19 mouse cellular contexts compared by ENCODE assay signal in the genomic region with DNA sequence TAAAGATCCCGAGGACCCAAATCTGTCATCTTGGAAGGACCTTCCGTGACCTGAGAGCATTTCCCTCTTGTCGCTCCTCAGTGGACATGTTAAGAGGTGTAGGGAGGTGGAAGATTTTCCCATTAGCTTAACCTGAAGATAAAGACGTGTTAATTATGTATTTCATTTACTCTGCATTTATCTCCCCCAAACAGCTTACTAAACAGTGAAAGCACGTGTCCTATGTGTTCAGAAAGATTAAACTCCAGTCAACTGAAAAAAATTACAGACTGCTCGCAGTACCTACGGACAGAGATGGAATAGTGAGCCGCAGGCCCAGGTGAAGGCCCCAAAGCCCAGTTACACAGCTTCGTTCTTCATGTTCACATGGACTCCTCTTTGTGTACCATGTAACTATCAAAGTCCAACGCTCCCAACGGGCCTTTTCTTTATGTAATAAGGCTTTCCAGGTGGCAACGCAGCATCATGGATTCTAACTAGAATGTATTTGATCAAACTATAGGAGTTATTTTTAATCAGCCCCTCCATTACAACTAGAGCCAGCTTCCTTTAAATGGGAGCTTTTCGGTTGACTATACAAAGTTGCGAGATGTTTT. TPM values are rescaled to one million over a fixed set of nuclear protein-coding genes. Genes with fewer than 3 reads are reported as not detected.
DNase-seq lines count a peak whose midpoint lies in the region; ATAC-seq and TF ChIP-seq lines count a peak whose summit lies in the region.
"Had no signal": no experiment of that assay in that cellular context is flagged by ENCODE, and none has a peak within 500 bp of the region (broad histone marks: within the 10 kb centered on the region; RNA-seq: fewer than 3 reads in every experiment).

No protein-coding gene starts in this region.

- no peak overlapping the region for H3K27ac ChIP-seq in heart, embryonic 11.5 days (ENCODE audit: low read depth, low read length)
- H3K27ac ChIP-seq in liver, embryonic 16.5 days (ENCODE audit: low read length), result no peak overlapping the region
- no peak overlapping the region for H3K27ac ChIP-seq in lung, postnatal 0 days (ENCODE audit: low read length)
- H3K27ac ChIP-seq: embryonic facial prominence, embryonic 10.5 days; forebrain, embryonic 13.5 days; heart, embryonic 13.5 days had no signal

- no peak for TF ChIP-seq CTCF in lung, postnatal 0 days (IDR thresholded peaks at IDR 0.05)

- H3K9me3 ChIP-seq in heart, embryonic 11.5 days (replicated peaks; ENCODE audit: control insufficient read depth, low read length), result no peaks in the 10 kb centered on the region
- H3K9me3 ChIP-seq in liver, embryonic 16.5 days (replicated peaks; ENCODE audit: control insufficient read depth, low read length), result no peaks in the 10 kb centered on the region
- H3K9me3 ChIP-seq in lung, postnatal 0 days (ENCODE audit: low read length), result no peaks in the 10 kb centered on the region
- H3K9me3 ChIP-seq: embryonic facial prominence, embryonic 10.5 days; forebrain, embryonic 13.5 days; heart, embryonic 13.5 days had no signal

- H3K4me2 ChIP-seq in heart, embryonic 11.5 days, result no peak overlapping the region
- no peak overlapping the region for H3K4me2 ChIP-seq in liver, embryonic 16.5 days (ENCODE audit: low read depth, low read length)
- H3K4me2 ChIP-seq in lung, postnatal 0 days (replicated peaks; ENCODE audit: low read depth, low read length), result no peak overlapping the region
- H3K4me2 ChIP-seq: forebrain, embryonic 13.5 days; heart, embryonic 13.5 days had no signal

- 88% methylated on average over 14 of the region's 14 CpGs for WGBS in heart, embryonic 11.5 days (ENCODE audit: insufficient replicate concordance)
- 63% methylated on average over 14 of the region's 14 CpGs for WGBS in liver, embryonic 16.5 days (ENCODE audit: insufficient replicate concordance)
- 90% methylated on average over 14 of the region's 14 CpGs for WGBS in lung, postnatal 0 days

- no peak for ATAC-seq in heart, embryonic 11.5 days (replicated peaks; ENCODE audit: insufficient number of reproducible peaks, low FRiP score, low TSS enrichment)
- ATAC-seq in liver, embryonic 16.5 days (ENCODE audit: low read depth), result peak; percentile 43; the same call in 1 of the 2 replicates
- ATAC-seq in lung, postnatal 0 days, result no peak
- ATAC-seq: CD4-positive, CD25-positive, alpha-beta regulatory T cell, adult 4 months; forebrain, embryonic 13.5 days; forebrain, postnatal 0 days; hindbrain, embryonic 16.5 days had no signal

- peaks cover 19% of the 10 kb centered on the region for H3K36me3 ChIP-seq in heart, embryonic 11.5 days (ENCODE audit: control insufficient read depth, insufficient read depth, low read length)
- peaks cover 14% of the 10 kb centered on the region for H3K36me3 ChIP-seq in liver, embryonic 16.5 days (ENCODE audit: control insufficient read depth, insufficient read depth)
- peaks cover 9% of the 10 kb centered on the region for H3K36me3 ChIP-seq in lung, postnatal 0 days (ENCODE audit: insufficient read depth, low read length)

- no peak for TF ChIP-seq EP300 in lung, postnatal 0 days (IDR thresholded peaks at IDR 0.05)

- H3K4me3 ChIP-seq in heart, embryonic 11.5 days (ENCODE audit: low read depth, low read length), result no peak overlapping the region
- no peak overlapping the region for H3K4me3 ChIP-seq in liver, embryonic 16.5 days (ENCODE audit: low read depth, low read length)
- no peak overlapping the region for H3K4me3 ChIP-seq in lung, postnatal 0 days (ENCODE audit: low read depth, low read length)
- H3K4me3 ChIP-seq: embryonic facial prominence, embryonic 10.5 days; forebrain, embryonic 13.5 days; heart, embryonic 13.5 days had no signal

- no peaks in the 10 kb centered on the region for H3K27me3 ChIP-seq in heart, embryonic 11.5 days (ENCODE audit: control insufficient read depth, insufficient read depth, low read length)
- H3K27me3 ChIP-seq in liver, embryonic 16.5 days (ENCODE audit: control insufficient read depth, insufficient read depth, low read depth, low read length), result no peaks in the 10 kb centered on the region
- H3K27me3 ChIP-seq in lung, postnatal 0 days (replicated peaks; ENCODE audit: insufficient read depth, low read length), result no peaks in the 10 kb centered on the region
- H3K27me3 ChIP-seq: forebrain, embryonic 13.5 days; heart, embryonic 13.5 days had no signal

- H3K4me1 ChIP-seq in heart, embryonic 11.5 days (ENCODE audit: control insufficient read depth, insufficient read depth, low read length), result no peaks in the 10 kb centered on the region
- no peaks in the 10 kb centered on the region for H3K4me1 ChIP-seq in liver, embryonic 16.5 days (ENCODE audit: control insufficient read depth, low read depth, low read length)
- no peaks in the 10 kb centered on the region for H3K4me1 ChIP-seq in lung, postnatal 0 days (ENCODE audit: insufficient read depth, low read depth, low read length)
- H3K4me1 ChIP-seq: embryonic facial prominence, embryonic 10.5 days; forebrain, embryonic 13.5 days; heart, embryonic 13.5 days had no signal

- H3K9ac ChIP-seq in heart, embryonic 11.5 days (ENCODE audit: low read depth, low read length), result no peak overlapping the region
- H3K9ac ChIP-seq in liver, embryonic 16.5 days (ENCODE audit: low read depth, low read length), result no peak overlapping the region
- no peak overlapping the region for H3K9ac ChIP-seq in lung, postnatal 0 days (replicated peaks; ENCODE audit: low read depth)
- H3K9ac ChIP-seq: forebrain, embryonic 13.5 days; forebrain, postnatal 0 days; heart, embryonic 13.5 days had no signal

- peak; percentile 64 for DNase-seq in heart, adult 11 months
- DNase-seq in c-Kit-positive CD71-positive TER-119-positive erythroid progenitor cells, embryonic 14.5 days (ENCODE audit: low spot score), result peak; percentile 29
- no peak for DNase-seq in retina, postnatal 1 day
- no peak for DNase-seq in lung, postnatal 0 days (ENCODE audit: low spot score)
- no peak for DNase-seq in urinary bladder, postnatal 25 days (ENCODE audit: low spot score)
- DNase-seq: adrenal gland, postnatal 10 days; B cell, adult 2 months; cerebellum, adult 18-20 months; cerebellum, adult 9-11 months; forebrain, postnatal 0 days; gastrocnemius, postnatal 14 days; heart, postnatal 36 days had no signal

RNA-seq across cellular contexts. Expression of a gene that starts 58.5 kb away (rescaled TPM):
- polyA plus RNA-seq in heart, embryonic 11.5 days (2014; fragmentation: Nextera tagmentation; extraction: Ambion mirVana), result 6.7 and 9.5 TPM in 2 replicates
- 0.59 and 1.2 TPM in 2 replicates for polyA plus RNA-seq in liver, embryonic 16.5 days (2015; fragmentation: Nextera tagmentation; extraction: Ambion mirVana)
- polyA plus RNA-seq in lung, postnatal 0 days (2015; fragmentation: Nextera tagmentation; extraction: Ambion mirVana), result 8.6 and 9.3 TPM in 2 replicates

Comparison
In these comparisons a context has a peak if more than half of its experiments do, and no peak if none do; other contexts are left out.
1. DNase-seq: peak in heart, adult 11 months (single experiment) and c-Kit-positive CD71-positive TER-119-positive erythroid progenitor cells, embryonic 14.5 days (single experiment); none in retina, postnatal 1 day (single experiment), lung, postnatal 0 days (single experiment) and urinary bladder, postnatal 25 days (single experiment).